Mouse (Mus musculus) small intestine, adult 10 weeks (tissue): ENCODE data around the gene Mvb12b. TPM values are rescaled to one million over a fixed set of nuclear protein-coding genes. Genes with fewer than 3 reads are reported as not detected.

ENCODE experiments used
- polyA plus RNA-seq: library from polyadenylated mRNA; stranded (reverse); fragments of 350-450 nt; fragmentation: Illumina TruSeq; extraction: RNeasy Lipid Tissue Mini Kit (QIAGEN cat#74804); gene quantifications from one replicate; pipeline ENCODE4 v1.2.3, GENCODE M21; 2014; ENCODE audit warnings: low replicate concordance

Mvb12b gene
- 0.19 TPM for polyA plus RNA-seq

DNA sequence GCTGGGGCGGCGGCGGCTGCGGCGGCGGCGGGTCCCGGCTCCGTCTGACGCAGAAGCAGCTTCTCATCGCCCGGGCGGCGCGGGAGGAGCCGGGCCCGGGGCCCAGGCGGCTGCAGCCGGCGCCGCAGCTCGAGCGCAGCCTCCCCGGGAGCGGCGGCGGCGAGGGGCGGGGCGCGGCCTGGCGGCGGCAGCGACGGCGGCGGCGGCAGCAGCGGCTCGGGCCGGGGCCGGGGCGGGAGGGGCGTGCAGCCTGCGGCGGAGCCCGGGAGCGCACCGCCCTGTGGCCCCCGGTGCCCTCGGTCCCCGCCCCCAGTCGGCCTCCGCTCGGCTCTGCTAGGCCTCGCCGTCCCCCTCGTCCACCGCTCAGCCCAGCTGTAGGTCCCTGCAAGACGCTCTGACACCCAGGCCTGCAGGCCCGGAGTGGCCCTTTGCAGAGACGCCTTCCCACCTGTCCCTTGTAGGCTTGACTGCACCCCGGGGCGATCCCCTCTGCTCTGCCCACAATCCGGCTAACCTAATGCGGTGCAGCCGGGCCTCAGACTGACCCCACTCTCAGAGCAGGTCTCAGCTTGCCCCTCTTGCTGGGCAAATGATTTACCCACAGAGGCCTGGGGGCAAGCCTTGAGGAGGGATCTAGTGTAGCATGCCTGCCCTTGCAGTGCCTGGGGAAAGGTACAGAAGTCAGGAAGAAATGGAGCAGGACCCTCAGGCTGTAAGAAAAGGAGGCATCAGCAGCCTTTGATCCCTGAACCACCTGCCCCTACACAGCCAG, at the start of gene Mvb12b:
Gene Mvb12b, minus strand, starts transcription at position 619 of the 772 bp plus-strand sequence.

Other genes with a start within 250 kb of the Mvb12b start
- not detected for gene Lmx1b, start 247.4 kb downstream of the Mvb12b start, polyA plus RNA-seq